Mouse (Mus musculus) midbrain, embryonic 10.5 days (tissue): ENCODE measurements around the gene Lrrc10. TPM values are rescaled to one million over a fixed set of nuclear protein-coding genes. Genes with fewer than 3 reads are reported as not detected.

Source experiments
- DNase-seq: peaks from one replicate; pipeline ENCODE4 v3.0.0-alpha.2; 2017; ENCODE audit warnings: low spot score
- H3K27ac ChIP-seq: fragments of 300-500 bp; sonication (generic); replicated peaks from 2 replicates; pipeline ENCODE4 v1.5.1; 2016; ENCODE audit warnings: mild to moderate bottlenecking
- H3K27me3 ChIP-seq: fragments of 300-500 bp; sonication (generic); 2 replicates; pipeline ENCODE4 v1.6.1; 2016; ENCODE audit warnings: low read depth, mild to moderate bottlenecking; ENCODE audit not compliant: poor library complexity, severe bottlenecking
- H3K36me3 ChIP-seq: fragments of 300-500 bp; sonication (generic); 2 replicates; pipeline ENCODE4 v1.6.1; 2016; ENCODE audit warnings: mild to moderate bottlenecking, moderate library complexity
- H3K4me1 ChIP-seq: fragments of 300-500 bp; sonication (generic); 2 replicates; pipeline ENCODE4 v1.6.1; 2016
- H3K4me3 ChIP-seq: fragments of 300-500 bp; sonication (generic); 2 replicates; pipeline ENCODE4 v1.5.1; 2016; ENCODE audit warnings: mild to moderate bottlenecking, moderate library complexity
- H3K9me3 ChIP-seq: fragments of 300-500 bp; sonication (generic); replicated peaks from 2 replicates; pipeline ENCODE4 v1.6.1; 2016; ENCODE audit warnings: mild to moderate bottlenecking
- WGBS: fragments of 180-500 bp; shearing (Covaris S2); methylation state at CpG from one replicate; pipeline ENCODE4 v1.1.7; 2016; 5-methylcytosine and 5-hydroxymethylcytosine counted together
- polyA plus RNA-seq: library from polyadenylated mRNA; unstranded; fragments of >200 nt; fragmentation: Nextera tagmentation; extraction: Ambion mirVana; gene quantifications from 2 replicates; pipeline ENCODE4 v1.2.1, GENCODE M21; 2016

Lrrc10 gene
- polyA plus RNA-seq, 1 experiment from 2014 or later, result 0.11 TPM

DNA sequence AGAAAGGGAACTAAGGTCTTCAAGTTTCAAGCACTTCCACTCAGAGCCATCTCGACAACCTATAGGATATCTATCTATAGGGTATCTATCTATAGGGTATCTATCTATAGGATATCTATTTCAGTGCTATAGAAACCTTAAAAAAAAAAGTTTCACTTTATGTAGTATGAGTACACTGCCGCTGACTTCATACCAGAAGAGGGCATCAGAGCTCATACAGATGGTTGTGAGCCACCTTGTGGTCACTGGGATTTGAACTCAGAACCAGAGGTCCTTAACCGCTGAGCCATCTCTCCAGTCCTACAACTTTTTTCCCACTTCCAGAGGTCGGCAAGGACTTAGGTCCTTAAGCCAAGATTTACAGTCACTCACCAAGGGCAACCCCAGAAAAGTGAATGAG lies 10.5 kb downstream of the Lrrc10 start:
- H3K4me1 ChIP-seq, result no peaks in the 10 kb centered on the region

DNA sequence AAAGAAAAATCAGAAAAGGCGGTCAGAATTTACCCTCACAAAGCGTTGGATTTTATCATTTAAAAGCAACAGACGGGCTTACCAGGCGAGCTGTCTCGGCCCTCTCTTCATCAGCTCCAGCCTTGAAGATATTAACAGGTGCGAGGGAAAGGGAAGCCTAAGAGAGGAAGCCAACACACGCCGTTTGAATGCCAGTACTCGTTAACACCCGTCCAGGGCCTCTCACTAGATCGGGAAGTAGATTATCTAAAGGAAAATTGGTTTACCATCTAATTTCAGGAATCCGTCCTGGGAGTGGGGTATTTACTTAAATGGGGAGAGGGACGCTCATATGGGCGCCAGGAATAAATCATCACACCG lies 17.7 kb downstream of the Lrrc10 start:
- Histone ChIP-seq H3K36me3 (peaks cover 44% of the 10 kb centered on the region), H3K4me1 (peaks cover 8% of the 10 kb centered on the region), H3K27ac (peak overlapping the region; percentile 92), H3K9me3 (no peaks in the 10 kb centered on the region), H3K27me3 (no peaks in the 10 kb centered on the region), H3K4me3 (peak overlapping the region; percentile 83)
- no peak for DNase-seq
- 4% methylated on average over 15 of the region's 15 CpGs for WGBS

More for the DNA sequence above, 10.5 kb downstream of the Lrrc10 start:
- 92% methylated on average over 4 of the region's 4 CpGs for WGBS
- no peak for DNase-seq
- Histone ChIP-seq H3K27me3 (no peaks in the 10 kb centered on the region), H3K4me3 (no peak overlapping the region), H3K9me3 (no peaks in the 10 kb centered on the region), H3K27ac (no peak overlapping the region), H3K36me3 (peaks cover 100% of the 10 kb centered on the region)

DNA sequence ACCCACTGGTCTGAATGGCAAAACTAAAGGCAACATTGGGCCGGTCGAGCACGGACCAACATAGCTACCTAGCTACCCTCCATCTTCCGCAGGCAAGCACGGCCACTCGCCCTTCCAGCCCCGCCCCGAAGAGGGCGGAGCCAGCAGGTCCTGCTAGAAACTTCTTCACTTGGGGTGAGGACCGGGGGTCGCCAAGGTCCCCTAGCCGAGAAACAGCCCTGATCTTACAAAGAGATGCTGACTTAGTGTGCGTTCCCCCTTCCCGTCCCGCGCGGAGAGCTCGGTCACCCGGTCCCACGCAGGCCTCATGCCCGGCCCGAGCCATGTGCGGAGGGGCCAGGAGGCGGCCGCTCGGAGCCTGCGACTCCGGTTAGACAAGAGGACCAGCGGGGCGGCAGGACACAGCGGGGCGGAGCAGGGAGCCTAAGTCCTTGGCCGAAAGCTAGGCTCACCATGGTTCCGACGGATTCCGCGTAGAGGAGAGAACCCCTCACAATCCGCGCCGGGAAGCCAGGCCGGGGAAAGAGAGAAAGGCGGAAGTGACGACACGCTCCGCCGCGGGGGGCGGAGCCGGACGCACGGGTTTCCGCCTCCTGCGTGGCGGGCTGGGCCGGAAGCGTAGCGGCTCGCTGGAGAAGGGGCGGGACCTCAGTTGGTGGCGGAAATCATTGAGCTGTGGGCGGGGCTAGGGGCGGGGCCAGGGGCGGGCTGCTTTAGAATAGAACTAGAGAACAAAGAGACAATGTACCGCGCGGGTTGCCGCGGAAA lies 18.3 kb downstream of the Lrrc10 start, which contains the start of gene Cct2:
Cct2 (minus strand) TSS at position 561 of the 768 bp plus-strand sequence.
- H3K27ac ChIP-seq, result peak within 1 kb of the TSS; percentile 92
- under 1% methylated on average over 68 of the region's 68 CpGs for WGBS
- H3K36me3 ChIP-seq, result peaks cover 38% of the 10 kb centered on the region
- H3K27me3 ChIP-seq, result no peaks in the 10 kb centered on the region
- DNase-seq, result peak; percentile 98
- no peaks in the 10 kb centered on the region for H3K9me3 ChIP-seq
- H3K4me3 ChIP-seq, result peak within 1 kb of the TSS; percentile 83
- H3K4me1 ChIP-seq, result peaks cover 8% of the 10 kb centered on the region

DNA sequence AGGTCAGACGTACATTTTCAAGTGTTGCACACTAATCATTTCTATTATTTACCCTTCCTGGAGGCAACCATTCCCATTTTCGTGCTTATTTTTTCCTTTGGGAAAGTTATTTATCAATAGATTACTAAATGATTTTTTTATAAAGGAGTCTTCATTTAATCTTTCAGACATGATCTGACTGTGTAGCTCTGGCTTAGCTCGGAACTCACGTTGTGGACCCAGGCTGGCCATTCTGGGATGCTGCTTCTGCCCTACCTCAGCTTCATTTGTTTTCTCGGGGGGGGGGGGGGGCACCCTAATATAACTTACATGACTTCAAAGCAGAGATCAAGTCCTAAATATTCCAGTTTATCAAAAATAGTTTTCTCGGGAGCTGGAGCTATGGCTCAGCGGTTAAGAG lies 18.9 kb downstream of the Lrrc10 start:
- Histone ChIP-seq H3K4me1 (peaks cover 8% of the 10 kb centered on the region), H3K36me3 (peaks cover 33% of the 10 kb centered on the region), H3K27ac (peak overlapping the region; percentile 92), H3K27me3 (no peaks in the 10 kb centered on the region), H3K4me3 (peak overlapping the region; percentile 83), H3K9me3 (no peaks in the 10 kb centered on the region)
- DNase-seq, result peak; percentile 29
- 11% methylated on average over 7 of the region's 7 CpGs for WGBS

DNA sequence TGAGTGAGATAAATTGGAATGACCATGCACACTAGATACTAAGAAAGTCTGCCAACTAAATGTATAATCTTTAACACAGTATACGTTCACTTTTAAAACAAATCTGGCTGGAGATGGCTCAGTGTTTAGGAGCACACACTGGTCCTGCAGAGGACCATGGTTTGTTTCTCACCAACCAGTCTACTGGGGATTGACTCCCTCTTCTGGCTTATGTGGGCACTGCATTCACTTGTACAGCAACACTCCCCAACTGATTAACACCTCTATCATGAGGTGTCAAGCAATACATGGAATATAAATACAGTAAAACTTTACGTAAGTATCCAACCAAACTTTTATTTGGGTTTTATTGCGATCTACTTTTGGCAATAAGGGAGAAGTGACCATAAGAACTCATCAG lies 24.0 kb downstream of the Lrrc10 start:
- Histone ChIP-seq H3K4me3 (no peak overlapping the region), H3K36me3 (peaks cover 51% of the 10 kb centered on the region), H3K4me1 (no peaks in the 10 kb centered on the region), H3K27me3 (no peaks in the 10 kb centered on the region), H3K9me3 (no peaks in the 10 kb centered on the region), H3K27ac (no peak overlapping the region)
- DNase-seq, result no peak
- 94% methylated on average over 3 of the region's 3 CpGs for WGBS

DNA sequence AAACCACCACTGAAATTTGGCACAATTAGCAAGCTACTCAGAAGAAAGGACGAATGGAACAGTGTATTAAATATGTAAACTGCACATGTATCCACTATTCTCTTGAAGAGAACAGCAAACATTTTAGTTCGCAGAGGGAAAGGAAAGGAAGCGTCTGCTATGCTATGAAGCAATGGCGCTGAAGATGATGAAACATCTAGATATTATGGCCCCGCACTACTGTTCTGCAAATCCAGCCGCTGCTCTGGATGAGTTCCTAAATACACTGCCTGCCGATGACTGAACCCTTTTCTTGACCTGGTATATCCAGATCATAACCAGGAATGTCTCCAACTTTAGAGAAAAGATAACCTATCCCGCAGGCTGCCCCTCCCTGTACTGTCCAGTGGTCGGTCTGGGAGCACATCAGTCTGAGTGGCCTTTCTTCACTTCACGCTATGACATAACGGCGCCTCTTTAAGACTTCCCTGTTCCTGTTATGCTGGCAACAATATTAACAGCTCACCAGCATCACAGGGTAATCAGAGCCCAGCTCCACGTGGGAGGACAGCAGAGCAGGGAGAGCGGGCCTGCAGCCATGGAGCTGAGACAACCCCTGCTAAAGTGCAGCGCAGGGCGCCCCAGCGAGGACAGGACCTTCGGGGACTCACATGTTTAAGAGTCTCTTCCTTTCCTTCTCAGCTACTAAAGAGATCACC lies 27.2 kb downstream of the Lrrc10 start:
- H3K4me1 ChIP-seq, result no peaks in the 10 kb centered on the region
- H3K4me3 ChIP-seq, result no peak overlapping the region
- H3K9me3 ChIP-seq, result no peaks in the 10 kb centered on the region
- WGBS, result 92% methylated on average over 18 of the region's 18 CpGs
- no peaks in the 10 kb centered on the region for H3K27me3 ChIP-seq
- H3K36me3 ChIP-seq, result peaks cover 79% of the 10 kb centered on the region
- DNase-seq, result no peak
- no peak overlapping the region for H3K27ac ChIP-seq

DNA sequence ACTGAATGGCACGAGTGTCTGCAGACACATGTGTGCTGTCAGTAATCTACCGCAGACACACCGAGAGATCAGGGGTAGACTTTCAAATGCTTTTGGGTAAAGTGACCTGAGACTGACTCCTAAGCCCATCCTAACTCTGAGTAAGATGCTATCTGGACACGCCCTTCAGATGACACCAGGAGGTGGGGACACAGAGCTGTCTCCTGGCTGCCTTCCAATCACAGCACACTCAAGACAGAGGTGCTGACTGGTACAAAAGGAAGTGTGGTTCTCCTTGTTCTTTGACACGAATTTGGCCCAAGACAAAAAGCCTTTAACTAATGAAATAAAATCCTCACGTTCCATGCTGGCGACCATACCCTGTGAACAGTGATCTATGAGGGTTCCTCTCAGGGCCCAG lies 28.0 kb downstream of the Lrrc10 start:
- DNase-seq, result no peak
- Histone ChIP-seq H3K9me3 (no peaks in the 10 kb centered on the region), H3K4me3 (no peak overlapping the region), H3K4me1 (no peaks in the 10 kb centered on the region), H3K27ac (no peak overlapping the region), H3K36me3 (peaks cover 87% of the 10 kb centered on the region), H3K27me3 (no peaks in the 10 kb centered on the region)
- 92% methylated on average over 7 of the region's 7 CpGs for WGBS

DNA sequence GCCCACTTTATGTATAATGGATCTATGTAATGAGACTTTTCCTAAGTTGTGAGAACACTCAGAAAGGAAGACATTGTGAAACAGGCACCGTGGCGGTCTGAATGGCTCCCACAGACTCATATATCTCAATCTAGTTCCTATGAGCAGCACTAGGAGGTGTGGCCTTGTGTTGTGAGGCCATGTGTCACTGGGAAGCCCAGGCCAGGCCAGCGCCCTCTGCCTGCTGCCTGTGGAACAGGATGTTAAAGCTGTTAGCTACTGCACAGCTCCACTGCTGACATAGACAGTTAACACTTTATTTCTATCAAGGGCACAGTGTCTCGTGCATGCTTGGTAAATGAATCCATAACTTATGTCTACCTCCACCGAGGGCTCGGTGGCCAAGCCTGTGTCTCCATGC lies 33.1 kb downstream of the Lrrc10 start:
- WGBS, result 78% methylated on average over 6 of the region's 6 CpGs
- H3K36me3 ChIP-seq, result peaks cover 78% of the 10 kb centered on the region

DNA sequence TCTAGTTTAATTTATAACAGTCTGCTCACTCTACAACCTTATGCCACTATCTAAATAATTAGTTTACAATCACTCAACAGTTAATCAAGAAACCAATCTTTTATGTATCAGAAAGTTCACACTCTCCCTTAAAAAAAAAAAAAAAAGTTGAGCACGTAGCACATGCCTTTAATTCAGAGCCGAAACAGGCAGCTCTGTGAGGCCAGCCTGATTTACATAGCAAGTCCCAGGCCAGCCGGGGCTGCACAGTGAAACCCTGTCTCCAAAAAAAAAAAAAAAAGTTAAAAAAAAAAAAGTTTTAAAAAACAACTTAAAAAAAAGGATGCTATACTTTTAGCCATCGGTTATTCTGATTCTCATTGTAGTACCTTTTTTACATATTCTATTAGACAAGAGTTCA lies 36.2 kb downstream of the Lrrc10 start:
- Histone ChIP-seq H3K36me3 (peaks cover 71% of the 10 kb centered on the region), H3K27ac (no peak overlapping the region), H3K9me3 (no peaks in the 10 kb centered on the region), H3K27me3 (no peaks in the 10 kb centered on the region), H3K4me1 (no peaks in the 10 kb centered on the region), H3K4me3 (no peak overlapping the region)
- WGBS, result 90% methylated on average over 4 of the region's 4 CpGs
- DNase-seq, result no peak

More for the DNA sequence above, 33.1 kb downstream of the Lrrc10 start:
- no peak overlapping the region for H3K27ac ChIP-seq
- H3K27me3 ChIP-seq, result no peaks in the 10 kb centered on the region
- H3K9me3 ChIP-seq, result no peaks in the 10 kb centered on the region
- H3K4me3 ChIP-seq, result no peak overlapping the region
- H3K4me1 ChIP-seq, result no peaks in the 10 kb centered on the region
- DNase-seq, result peak; percentile 39

DNA sequence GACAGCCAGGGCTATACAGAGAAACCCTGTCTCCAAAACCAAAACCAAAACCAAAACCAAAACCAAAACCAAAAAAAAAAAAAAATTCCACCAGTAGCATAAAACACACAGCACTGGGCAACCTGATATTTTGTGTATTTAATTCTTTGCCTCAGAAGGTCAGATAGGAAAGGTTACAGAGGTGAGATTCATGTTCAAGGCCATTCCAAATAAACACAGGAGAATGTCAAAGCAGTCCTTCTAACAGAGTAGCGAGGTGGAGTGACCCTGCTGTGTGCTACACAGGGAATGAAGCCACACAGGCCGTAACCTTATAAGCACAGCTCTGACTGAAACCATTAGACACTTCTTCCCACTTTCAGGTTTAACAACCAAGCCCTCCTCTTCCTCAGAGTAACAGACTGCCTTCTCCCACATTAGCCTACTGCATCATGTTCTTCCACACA lies 36.8 kb downstream of the Lrrc10 start:
- H3K27ac ChIP-seq, result no peak overlapping the region
- H3K4me1 ChIP-seq, result no peaks in the 10 kb centered on the region
- H3K9me3 ChIP-seq, result no peaks in the 10 kb centered on the region
- no peaks in the 10 kb centered on the region for H3K27me3 ChIP-seq
- 83% methylated on average over 2 of the region's 2 CpGs for WGBS
- H3K36me3 ChIP-seq, result peaks cover 64% of the 10 kb centered on the region
- DNase-seq, result no peak
- no peak overlapping the region for H3K4me3 ChIP-seq

DNA sequence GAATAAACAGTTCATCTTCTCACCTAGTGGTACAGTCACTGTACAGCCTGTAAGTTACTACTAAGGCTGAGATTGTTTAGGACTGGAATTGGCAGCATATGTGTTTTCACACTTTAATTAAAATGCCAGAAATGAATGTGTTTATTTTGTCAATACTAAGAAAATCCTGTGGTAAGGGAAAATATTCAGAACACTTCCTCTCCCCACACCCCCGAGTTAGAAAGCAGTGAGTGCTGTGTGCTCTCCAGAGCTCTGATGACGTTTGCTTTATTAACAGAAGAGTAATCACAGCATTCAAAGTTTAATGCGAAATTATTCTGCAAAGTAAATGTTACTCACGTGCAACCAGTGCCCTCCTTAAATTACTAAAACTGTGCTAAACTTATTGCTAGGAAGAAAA lies 44.5 kb downstream of the Lrrc10 start:
- Histone ChIP-seq H3K9me3 (no peaks in the 10 kb centered on the region), H3K27me3 (no peaks in the 10 kb centered on the region)
- 84% methylated on average over 4 of the region's 4 CpGs for WGBS

DNA sequence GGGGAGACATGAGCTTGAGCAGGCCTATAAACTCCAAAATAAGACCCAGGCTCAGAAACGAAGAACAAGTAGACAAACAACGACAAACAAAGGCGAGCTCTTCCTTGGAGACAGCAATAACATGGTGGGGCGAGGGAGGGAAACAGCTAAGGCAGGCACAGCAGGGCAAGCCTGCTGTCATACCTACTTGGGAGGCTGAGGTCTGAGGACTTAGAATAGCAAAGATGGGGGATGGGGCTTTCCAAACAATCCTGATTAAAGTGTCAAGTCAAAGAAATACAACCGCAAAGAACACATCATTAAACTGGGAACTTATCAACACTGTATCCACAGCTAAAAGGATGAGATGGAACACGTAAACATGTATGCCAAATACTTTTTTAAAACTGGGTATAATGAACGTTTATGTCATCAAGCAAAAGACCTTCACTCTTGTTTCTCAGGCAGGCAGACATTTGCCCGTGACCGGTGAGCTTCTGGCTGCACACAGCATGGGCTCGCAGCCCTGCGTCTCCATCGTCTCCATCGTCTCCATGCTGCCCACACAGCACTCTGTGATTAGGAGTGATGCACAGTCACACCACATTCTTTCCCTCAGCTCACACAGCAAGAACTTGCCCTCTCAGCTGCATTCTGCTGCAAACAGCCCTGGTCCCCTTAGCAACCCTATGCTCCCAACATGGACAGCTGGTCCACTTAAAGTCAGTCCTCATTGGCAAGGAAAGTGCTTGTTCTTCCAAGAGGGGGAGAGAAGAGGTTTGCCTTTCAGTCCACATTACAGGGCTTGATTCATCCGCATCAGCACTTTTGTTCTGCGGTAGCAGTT lies 49.6 kb downstream of the Lrrc10 start:
- peak; percentile 78 for DNase-seq
- H3K4me3 ChIP-seq, result peak overlapping the region; percentile 10; the same call in 1 of the 2 replicates
- peak overlapping the region; percentile 87 for H3K27ac ChIP-seq
- H3K27me3 ChIP-seq, result no peaks in the 10 kb centered on the region
- 34% methylated on average over 15 of the region's 15 CpGs for WGBS
- peaks cover 18% of the 10 kb centered on the region for H3K36me3 ChIP-seq
- H3K4me1 ChIP-seq, result peaks cover 48% of the 10 kb centered on the region
- no peaks in the 10 kb centered on the region for H3K9me3 ChIP-seq

More for the DNA sequence above, 44.5 kb downstream of the Lrrc10 start:
- peaks cover 12% of the 10 kb centered on the region for H3K4me1 ChIP-seq
- H3K36me3 ChIP-seq, result peaks cover 41% of the 10 kb centered on the region
- H3K4me3 ChIP-seq, result no peak overlapping the region
- no peak for DNase-seq
- no peak overlapping the region for H3K27ac ChIP-seq
